Mouse (Mus musculus): Measurements from ENCODE around the gene AC140267.1. TPM values are rescaled to one million over a fixed set of nuclear protein-coding genes. Genes with fewer than 3 reads are reported as not detected.

Gene AC140267.1
- polyA plus RNA-seq, 1 experiment from 2014 or later: 3.4 TPM

- peaks cover 27% of the 10 kb centered on the region for H3K36me3 ChIP-seq (ENCODE audit: control insufficient read depth, insufficient read depth)
- H3K27ac ChIP-seq (ENCODE audit: low read length): peak overlapping the region; percentile 99
- peak overlapping the region; percentile 97 for H3K4me3 ChIP-seq (ENCODE audit: low read length)
- 49% methylated on average over 12 of the region's 12 CpGs for WGBS
- H3K4me2 ChIP-seq (ENCODE audit: low read depth, low read length): peak overlapping the region; percentile 95
- ATAC-seq (replicated peaks; ENCODE audit: extremely low read depth, insufficient read depth, low FRiP score): no peak
- H3K4me1 ChIP-seq (ENCODE audit: control insufficient read depth, insufficient read depth, low read length): peaks cover 29% of the 10 kb centered on the region
- H3K27me3 ChIP-seq (ENCODE audit: control insufficient read depth, insufficient read depth, low read length): no peaks in the 10 kb centered on the region
- peak overlapping the region; percentile 99 for H3K9ac ChIP-seq (ENCODE audit: low read length)
- H3K9me3 ChIP-seq (replicated peaks; ENCODE audit: control insufficient read depth, low read length): no peaks in the 10 kb centered on the region
Measured at GRCm38 (mm10) chr15:80256656-80257601, 21.3 kb downstream of the AC140267.1 start.

- Histone ChIP-seq H3K27me3 (ENCODE audit: control insufficient read depth, insufficient read depth, low read length) (no peaks in the 10 kb centered on the region), H3K9ac (ENCODE audit: low read length) (peak overlapping the region; percentile 99), H3K4me3 (ENCODE audit: low read length) (peak overlapping the region; percentile 97), H3K36me3 (ENCODE audit: control insufficient read depth, insufficient read depth) (peaks cover 27% of the 10 kb centered on the region), H3K9me3 (replicated peaks; ENCODE audit: control insufficient read depth, low read length) (no peaks in the 10 kb centered on the region), H3K4me1 (ENCODE audit: control insufficient read depth, insufficient read depth, low read length) (peaks cover 27% of the 10 kb centered on the region), H3K27ac (ENCODE audit: low read length) (peak overlapping the region; percentile 99), H3K4me2 (ENCODE audit: low read depth, low read length) (peak overlapping the region; percentile 95)
- ATAC-seq (replicated peaks; ENCODE audit: extremely low read depth, insufficient read depth, low FRiP score): no peak
- 23% methylated on average over 4 of the region's 4 CpGs for WGBS
Measured at GRCm38 (mm10) chr15:80257602-80258239, 22.1 kb downstream of the AC140267.1 start.

- H3K4me3 ChIP-seq (ENCODE audit: low read length): no peak overlapping the region
- peaks cover 27% of the 10 kb centered on the region for H3K36me3 ChIP-seq (ENCODE audit: control insufficient read depth, insufficient read depth)
- no peak overlapping the region for H3K9ac ChIP-seq (ENCODE audit: low read length)
- no peak for ATAC-seq (replicated peaks; ENCODE audit: extremely low read depth, insufficient read depth, low FRiP score)
- no peaks in the 10 kb centered on the region for H3K9me3 ChIP-seq (replicated peaks; ENCODE audit: control insufficient read depth, low read length)
- H3K27me3 ChIP-seq (ENCODE audit: control insufficient read depth, insufficient read depth, low read length): no peaks in the 10 kb centered on the region
- H3K4me1 ChIP-seq (ENCODE audit: control insufficient read depth, insufficient read depth, low read length): peaks cover 35% of the 10 kb centered on the region
- H3K27ac ChIP-seq (ENCODE audit: low read length): peak overlapping the region; percentile 99
- no peak overlapping the region for H3K4me2 ChIP-seq (ENCODE audit: low read depth, low read length)
- WGBS: 53% methylated on average over 11 of the region's 11 CpGs
Measured at GRCm38 (mm10) chr15:80258240-80259170, 22.9 kb downstream of the AC140267.1 start.

- WGBS: 72% methylated on average over 8 of the region's 8 CpGs
- Histone ChIP-seq H3K4me1 (ENCODE audit: control insufficient read depth, insufficient read depth, low read length) (peaks cover 29% of the 10 kb centered on the region), H3K36me3 (ENCODE audit: control insufficient read depth, insufficient read depth) (peaks cover 27% of the 10 kb centered on the region), H3K4me2 (ENCODE audit: low read depth, low read length) (no peak overlapping the region), H3K9ac (ENCODE audit: low read length) (no peak overlapping the region), H3K9me3 (replicated peaks; ENCODE audit: control insufficient read depth, low read length) (no peaks in the 10 kb centered on the region), H3K4me3 (ENCODE audit: low read length) (no peak overlapping the region), H3K27ac (ENCODE audit: low read length) (no peak overlapping the region; the same call in 1 of the 2 replicates), H3K27me3 (ENCODE audit: control insufficient read depth, insufficient read depth, low read length) (no peaks in the 10 kb centered on the region)
- no peak for ATAC-seq (replicated peaks; ENCODE audit: extremely low read depth, insufficient read depth, low FRiP score)
Measured at GRCm38 (mm10) chr15:80259406-80260045, 23.9 kb downstream of the AC140267.1 start.

GRCm38 (mm10) chr15:80260677-80261076 is 25.0 kb downstream of the AC140267.1 start:
- H3K27me3 ChIP-seq (ENCODE audit: control insufficient read depth, insufficient read depth, low read length): no peaks in the 10 kb centered on the region
- no peak overlapping the region for H3K9ac ChIP-seq (ENCODE audit: low read length)
- H3K4me2 ChIP-seq (ENCODE audit: low read depth, low read length): no peak overlapping the region
- WGBS: 10% methylated on average over 3 of the region's 3 CpGs
- H3K9me3 ChIP-seq (replicated peaks; ENCODE audit: control insufficient read depth, low read length): no peaks in the 10 kb centered on the region
- H3K4me3 ChIP-seq (ENCODE audit: low read length): no peak overlapping the region
- no peak for ATAC-seq (replicated peaks; ENCODE audit: extremely low read depth, insufficient read depth, low FRiP score)
- H3K4me1 ChIP-seq (ENCODE audit: control insufficient read depth, insufficient read depth, low read length): peaks cover 30% of the 10 kb centered on the region
- no peak overlapping the region for H3K27ac ChIP-seq (ENCODE audit: low read length)
- H3K36me3 ChIP-seq (ENCODE audit: control insufficient read depth, insufficient read depth): peaks cover 27% of the 10 kb centered on the region

- WGBS: 83% methylated on average over 7 of the region's 7 CpGs
- no peaks in the 10 kb centered on the region for H3K9me3 ChIP-seq (replicated peaks; ENCODE audit: control insufficient read depth, low read length)
- ATAC-seq (replicated peaks; ENCODE audit: extremely low read depth, insufficient read depth, low FRiP score): no peak
- no peak overlapping the region for H3K4me2 ChIP-seq (ENCODE audit: low read depth, low read length)
- H3K36me3 ChIP-seq (ENCODE audit: control insufficient read depth, insufficient read depth): peaks cover 27% of the 10 kb centered on the region
- no peak overlapping the region for H3K9ac ChIP-seq (ENCODE audit: low read length)
- no peak overlapping the region for H3K27ac ChIP-seq (ENCODE audit: low read length)
- no peaks in the 10 kb centered on the region for H3K27me3 ChIP-seq (ENCODE audit: control insufficient read depth, insufficient read depth, low read length)
- H3K4me3 ChIP-seq (ENCODE audit: low read length): no peak overlapping the region
- peaks cover 30% of the 10 kb centered on the region for H3K4me1 ChIP-seq (ENCODE audit: control insufficient read depth, insufficient read depth, low read length)
Measured at GRCm38 (mm10) chr15:80261100-80261499, 25.5 kb downstream of the AC140267.1 start.

GRCm38 (mm10) chr15:80263610-80264575 is 28.3 kb downstream of the AC140267.1 start, which contains the start of gene Rps19bp1:
Rps19bp1 (minus strand) TSS chr15:80264315.
- H3K27ac ChIP-seq (ENCODE audit: low read length): peak within 1 kb of the TSS; percentile 73
- no peaks in the 10 kb centered on the region for H3K27me3 ChIP-seq (ENCODE audit: control insufficient read depth, insufficient read depth, low read length)
- H3K4me3 ChIP-seq (ENCODE audit: low read length): peak within 1 kb of the TSS; percentile 93
- peaks cover 6% of the 10 kb centered on the region; the same call in 1 of the 2 replicates for H3K36me3 ChIP-seq (ENCODE audit: control insufficient read depth, insufficient read depth)
- H3K4me1 ChIP-seq (ENCODE audit: control insufficient read depth, insufficient read depth, low read length): peaks cover 14% of the 10 kb centered on the region
- peak within 1 kb of the TSS; percentile 88 for H3K4me2 ChIP-seq (ENCODE audit: low read depth, low read length)
- ATAC-seq (replicated peaks; ENCODE audit: extremely low read depth, insufficient read depth, low FRiP score): peak; percentile 90
- no peaks in the 10 kb centered on the region for H3K9me3 ChIP-seq (replicated peaks; ENCODE audit: control insufficient read depth, low read length)
- under 1% methylated on average over 66 of the region's 66 CpGs for WGBS
- peak within 1 kb of the TSS; percentile 92 for H3K9ac ChIP-seq (ENCODE audit: low read length)

All from heart, embryonic 16.5 days (tissue).